Mouse (Mus musculus) midbrain, embryonic 16.5 days (tissue): ENCODE measurements around the gene Abhd17c. TPM values are rescaled to one million over a fixed set of nuclear protein-coding genes. Genes with fewer than 3 reads are reported as not detected.
"Not testable (repeated sequence)": the region's sequence is repeated elsewhere in the genome, so short reads cannot be mapped to it uniquely, and the experiment has no call there.

Source experiments
- ATAC-seq: fragments of 200-750 bp; cut with Nextera tagmentation; 2 replicates; pipeline ENCODE4 v1.8.0; 2017; ENCODE audit warnings: moderate TSS enrichment
- H3K27ac ChIP-seq: fragments of 300-500 bp; sonication (generic); 2 replicates; pipeline ENCODE4 v1.5.1; 2014; ENCODE audit warnings: mild to moderate bottlenecking, low read length, mixed read lengths
- H3K27me3 ChIP-seq: fragments of 300-500 bp; sonication (generic); 2 replicates; pipeline ENCODE4 v1.6.1; 2014; ENCODE audit warnings: low read depth, low read length, mixed read lengths; ENCODE audit not compliant: control insufficient read depth, insufficient read depth
- H3K36me3 ChIP-seq: fragments of 300-500 bp; sonication (generic); 2 replicates; pipeline ENCODE4 v1.6.1; 2014; ENCODE audit warnings: mild to moderate bottlenecking, low read length, moderate library complexity, mixed read lengths; ENCODE audit not compliant: control insufficient read depth, insufficient read depth
- H3K4me1 ChIP-seq: fragments of 300-500 bp; sonication (generic); 2 replicates; pipeline ENCODE4 v1.6.1; 2014; ENCODE audit warnings: mild to moderate bottlenecking, low read length, mixed read lengths; ENCODE audit not compliant: control insufficient read depth, insufficient read depth
- H3K4me2 ChIP-seq: fragments of 300-500 bp; sonication (generic); 2 replicates; pipeline ENCODE4 v1.6.1; 2014; ENCODE audit warnings: mild to moderate bottlenecking, low read length, mixed read lengths
- H3K4me3 ChIP-seq: fragments of 300-500 bp; sonication (generic); 2 replicates; pipeline ENCODE4 v1.5.1; 2014; ENCODE audit warnings: low read depth, mild to moderate bottlenecking, low read length, moderate library complexity, mixed read lengths
- H3K9ac ChIP-seq: fragments of 300-500 bp; sonication (generic); 2 replicates; pipeline ENCODE4 v1.6.1; 2014; ENCODE audit warnings: low read depth, low read length, mixed read lengths
- H3K9me3 ChIP-seq: fragments of 300-500 bp; sonication (generic); replicated peaks from 2 replicates; pipeline ENCODE4 v1.6.1; 2014; ENCODE audit warnings: mild to moderate bottlenecking, low read length, mixed read lengths; ENCODE audit not compliant: control insufficient read depth, poor library complexity, severe bottlenecking
- WGBS: fragments of 180-500 bp; shearing (Covaris S2); extraction: QIAGEN DNeasy Blood & Tissue Kit; methylation state at CpG from one replicate; pipeline ENCODE4 v1.1.7; 2014; 5-methylcytosine and 5-hydroxymethylcytosine counted together
- polyA plus RNA-seq: library from polyadenylated mRNA; unstranded; fragments of >200 nt; fragmentation: Nextera tagmentation; extraction: Ambion mirVana; gene quantifications from 2 replicates; pipeline ENCODE4 v1.2.1, GENCODE M21; 2015

Abhd17c gene
- polyA plus RNA-seq = 18.7 and 26.9 TPM in 2 replicates

DNA sequence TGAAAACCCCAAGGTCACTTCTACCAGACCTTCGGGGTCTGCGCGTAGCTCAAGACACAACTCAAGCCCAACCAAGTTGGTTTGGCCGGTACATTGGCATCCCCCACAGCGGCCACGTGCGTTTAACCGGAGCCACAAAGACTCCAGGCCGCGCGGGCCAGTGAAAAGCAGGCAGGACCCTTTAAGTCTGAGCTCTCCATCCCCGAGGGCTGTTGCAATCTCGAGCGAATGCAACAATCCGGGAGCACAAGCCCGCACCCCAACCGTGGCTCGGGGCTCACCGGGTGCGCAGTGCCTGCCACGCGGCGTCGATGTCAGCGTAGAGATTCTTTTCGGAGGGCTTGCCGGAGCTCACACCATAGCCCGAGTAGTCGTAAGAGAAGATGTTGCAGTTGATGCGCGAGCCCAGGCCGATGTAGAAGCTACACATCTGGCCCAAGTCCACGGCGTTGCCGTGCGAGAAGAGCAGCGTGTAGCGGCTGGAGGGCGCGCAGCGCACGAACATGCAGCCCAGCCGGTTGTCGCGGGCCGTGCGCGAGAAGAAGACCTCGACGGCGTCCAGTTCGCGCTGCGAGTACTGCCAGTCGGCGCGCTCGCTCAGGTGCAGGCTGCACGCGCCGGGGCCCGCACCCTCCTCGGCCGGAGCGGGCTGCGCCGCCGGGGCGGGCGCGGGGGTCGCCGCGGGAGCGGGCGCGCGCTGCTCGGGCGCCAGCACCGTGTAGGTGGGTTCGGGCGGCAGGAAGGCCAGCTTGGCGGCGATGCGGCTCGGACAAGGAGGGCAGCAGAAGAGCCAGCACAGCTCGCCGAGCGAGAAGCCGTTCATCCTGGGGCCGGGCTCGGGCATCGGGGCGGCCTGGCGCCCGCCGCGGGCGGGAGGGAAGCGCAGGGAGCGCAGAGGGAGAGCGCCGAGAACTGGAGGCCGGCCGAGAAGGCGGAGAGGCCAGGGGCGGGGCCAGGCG is at the start of gene Abhd17c:
Abhd17c (minus strand) TSS at position 893 of the 959 bp plus-strand sequence.
- no peaks in the 10 kb centered on the region for H3K27me3 ChIP-seq
- peak within 1 kb of the TSS; percentile 94 for H3K9ac ChIP-seq
- WGBS = under 1% methylated on average over 109 of the region's 109 CpGs
- H3K4me1 ChIP-seq = peaks cover 27% of the 10 kb centered on the region
- H3K9me3 ChIP-seq = no peaks in the 10 kb centered on the region; the same call in 1 of the 2 replicates
- H3K36me3 ChIP-seq = no peaks in the 10 kb centered on the region
- peak within 1 kb of the TSS; percentile 96 for H3K27ac ChIP-seq
- peak within 1 kb of the TSS; percentile 99 for H3K4me2 ChIP-seq
- peak within 1 kb of the TSS; percentile 95 for H3K4me3 ChIP-seq
- ATAC-seq = peak; percentile 78

DNA sequence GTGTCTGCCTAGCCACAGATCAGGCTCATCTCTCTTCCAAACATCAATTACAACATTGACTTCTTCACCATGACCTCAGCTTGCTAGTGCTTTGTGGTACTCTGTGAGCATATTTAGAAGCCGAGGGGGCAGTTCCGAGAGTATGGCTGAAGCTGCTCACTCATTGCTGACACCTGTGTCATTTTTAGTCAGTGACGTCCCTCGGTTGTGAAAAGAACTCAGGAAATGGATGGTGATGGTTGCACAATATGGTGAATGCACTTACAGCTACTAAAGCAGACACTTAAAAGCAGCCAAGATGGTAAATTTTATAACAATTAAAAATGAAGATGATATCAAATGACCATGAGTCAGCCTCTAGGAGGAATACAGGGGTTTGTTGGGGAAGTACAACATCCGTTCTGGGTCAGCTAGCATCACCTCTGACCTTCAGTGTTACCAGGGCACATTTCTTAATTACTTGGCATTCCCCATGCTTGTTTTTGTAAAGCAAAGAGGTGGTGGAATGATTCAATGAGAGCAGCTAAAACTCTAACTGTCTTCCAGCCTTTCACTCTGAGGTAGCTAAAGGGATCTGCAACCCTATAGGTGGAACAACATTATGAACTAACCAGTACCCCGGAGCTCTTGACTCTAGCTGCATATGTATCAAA is 45.6 kb upstream of the Abhd17c start:
- H3K27me3 ChIP-seq = no peaks in the 10 kb centered on the region
- H3K4me2 ChIP-seq = no peak overlapping the region
- no peaks in the 10 kb centered on the region for H3K9me3 ChIP-seq
- no peak overlapping the region for H3K4me3 ChIP-seq
- ATAC-seq = no peak
- no peak overlapping the region for H3K27ac ChIP-seq
- no peaks in the 10 kb centered on the region for H3K4me1 ChIP-seq
- H3K9ac ChIP-seq = no peak overlapping the region
- no peaks in the 10 kb centered on the region for H3K36me3 ChIP-seq
- 85% methylated on average over 6 of the region's 6 CpGs for WGBS

DNA sequence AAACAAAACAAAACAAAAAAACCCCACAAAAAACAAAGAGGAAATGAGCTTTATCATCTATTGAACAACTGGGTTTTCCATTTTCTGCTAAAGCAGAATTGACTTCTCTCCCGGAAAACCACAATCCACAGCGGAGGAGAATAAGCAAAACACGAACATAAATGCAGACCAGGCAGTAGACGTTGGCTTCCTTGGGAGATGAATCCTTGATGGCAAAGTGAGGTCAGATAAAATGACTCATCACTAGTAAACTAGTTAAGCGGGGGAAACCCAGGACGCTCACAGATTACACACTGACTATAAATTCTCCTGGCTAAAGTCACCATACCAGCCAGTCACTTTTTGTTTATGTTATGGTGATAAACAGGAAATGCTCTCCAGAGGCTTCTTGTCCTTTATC is 44.5 kb upstream of the Abhd17c start:
- no peak overlapping the region for H3K4me3 ChIP-seq
- no peaks in the 10 kb centered on the region for H3K36me3 ChIP-seq
- no peaks in the 10 kb centered on the region for H3K4me1 ChIP-seq
- no peaks in the 10 kb centered on the region for H3K9me3 ChIP-seq
- H3K27me3 ChIP-seq = no peaks in the 10 kb centered on the region
- H3K9ac ChIP-seq = no peak overlapping the region
- H3K27ac ChIP-seq = no peak overlapping the region
- no peak for ATAC-seq
- 89% methylated on average over 6 of the region's 6 CpGs for WGBS
- H3K4me2 ChIP-seq = no peak overlapping the region

DNA sequence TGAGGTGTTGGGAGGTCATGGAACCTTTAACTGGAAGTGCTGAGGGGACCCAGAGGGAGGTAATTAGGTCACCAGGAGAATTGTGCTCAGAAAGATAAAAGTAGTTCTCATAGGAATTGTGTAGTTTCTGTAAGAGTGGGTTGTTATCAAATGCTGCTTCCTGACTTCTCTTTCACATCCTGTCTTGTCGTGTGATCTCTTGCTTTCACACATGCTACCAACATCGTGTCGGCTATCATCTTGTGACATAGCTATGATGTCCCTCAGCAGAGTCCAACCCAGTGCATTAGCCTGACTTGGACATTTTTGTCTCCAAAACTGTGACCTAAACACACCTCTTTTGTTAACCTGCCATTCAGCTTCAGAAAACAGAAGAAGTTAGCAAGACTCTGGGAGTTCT is 40.6 kb upstream of the Abhd17c start:
- no peak overlapping the region for H3K9ac ChIP-seq
- no peak overlapping the region for H3K4me2 ChIP-seq
- H3K4me1 ChIP-seq = no peaks in the 10 kb centered on the region
- H3K4me3 ChIP-seq = no peak overlapping the region
- H3K36me3 ChIP-seq = no peaks in the 10 kb centered on the region
- no peaks in the 10 kb centered on the region for H3K9me3 ChIP-seq
- ATAC-seq = no peak
- no peak overlapping the region for H3K27ac ChIP-seq
- H3K27me3 ChIP-seq = no peaks in the 10 kb centered on the region
- 94% methylated on average over 3 of the region's 3 CpGs for WGBS

DNA sequence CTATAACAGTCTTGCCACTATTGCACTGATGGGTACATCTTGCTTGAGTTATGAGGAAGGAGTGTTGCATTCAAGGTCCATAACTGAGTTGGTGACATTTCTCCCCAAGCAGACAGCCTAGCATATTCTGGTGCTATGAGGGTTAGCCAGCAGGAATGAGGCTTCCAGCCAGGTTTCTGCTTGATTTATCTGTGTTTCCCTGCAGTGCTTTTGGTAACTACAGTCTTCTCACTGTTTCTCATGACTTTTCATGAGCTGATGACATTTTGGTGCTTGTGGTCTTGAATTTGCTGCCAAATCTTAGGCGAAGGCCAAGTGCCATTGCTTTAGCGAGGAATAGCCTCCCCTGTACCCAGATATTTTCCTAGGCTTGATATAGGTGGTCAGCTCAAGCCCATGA is 39.8 kb upstream of the Abhd17c start:
- Histone ChIP-seq H3K27ac (no peak overlapping the region), H3K27me3 (no peaks in the 10 kb centered on the region), H3K4me3 (no peak overlapping the region), H3K4me2 (no peak overlapping the region), H3K4me1 (no peaks in the 10 kb centered on the region), H3K9ac (no peak overlapping the region), H3K36me3 (no peaks in the 10 kb centered on the region), H3K9me3 (no peaks in the 10 kb centered on the region)
- 87% methylated on average over 2 of the region's 2 CpGs for WGBS
- no peak for ATAC-seq

DNA sequence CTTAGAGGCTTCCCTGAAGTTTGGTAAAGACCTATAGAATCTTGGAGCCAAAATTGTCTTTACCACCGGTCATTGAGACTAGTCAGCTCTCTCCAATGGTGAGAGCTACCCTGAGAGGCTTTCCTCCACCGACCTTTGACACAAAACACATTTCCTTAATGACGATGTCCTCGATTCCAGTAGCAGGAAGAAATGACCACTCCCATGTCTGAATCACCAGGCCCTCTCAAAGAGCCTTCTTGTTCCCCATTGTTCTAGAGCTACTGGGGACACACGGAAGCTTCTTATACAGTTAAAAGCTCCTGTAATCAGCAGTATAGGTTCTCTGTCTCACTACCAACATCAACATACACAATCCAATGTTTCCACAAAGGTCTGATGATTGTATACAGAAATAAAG is 36.5 kb upstream of the Abhd17c start:
- H3K9me3 ChIP-seq = no peaks in the 10 kb centered on the region
- no peaks in the 10 kb centered on the region for H3K27me3 ChIP-seq
- no peak overlapping the region for H3K9ac ChIP-seq
- H3K36me3 ChIP-seq = no peaks in the 10 kb centered on the region
- no peak for ATAC-seq
- H3K4me2 ChIP-seq = no peak overlapping the region
- WGBS = 83% methylated on average over 5 of the region's 5 CpGs
- H3K4me3 ChIP-seq = no peak overlapping the region
- H3K4me1 ChIP-seq = no peaks in the 10 kb centered on the region
- H3K27ac ChIP-seq = no peak overlapping the region

DNA sequence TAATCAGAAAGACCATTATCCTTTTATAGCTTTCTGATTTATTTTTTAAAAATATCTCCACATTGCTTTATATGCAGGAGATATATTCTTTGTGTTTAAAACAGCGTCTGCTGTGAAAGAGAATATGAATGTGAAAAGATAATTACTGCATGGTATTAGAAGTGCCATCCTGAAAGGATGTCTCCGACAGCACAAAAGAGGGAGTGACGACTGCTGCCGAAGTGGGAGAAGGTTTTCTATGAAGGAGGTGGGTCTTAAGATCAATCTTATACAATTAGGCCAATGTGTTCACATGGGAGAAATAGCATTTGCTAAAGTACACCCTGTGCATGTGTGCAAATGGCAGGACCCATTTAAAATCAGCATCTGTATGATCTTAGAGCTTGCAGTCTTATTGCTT is 33.5 kb upstream of the Abhd17c start:
- Histone ChIP-seq H3K4me2 (no peak overlapping the region), H3K27me3 (no peaks in the 10 kb centered on the region), H3K27ac (no peak overlapping the region), H3K4me3 (no peak overlapping the region), H3K9me3 (no peaks in the 10 kb centered on the region), H3K4me1 (no peaks in the 10 kb centered on the region), H3K9ac (no peak overlapping the region), H3K36me3 (no peaks in the 10 kb centered on the region)
- ATAC-seq = no peak
- 68% methylated on average over 4 of the region's 4 CpGs for WGBS

DNA sequence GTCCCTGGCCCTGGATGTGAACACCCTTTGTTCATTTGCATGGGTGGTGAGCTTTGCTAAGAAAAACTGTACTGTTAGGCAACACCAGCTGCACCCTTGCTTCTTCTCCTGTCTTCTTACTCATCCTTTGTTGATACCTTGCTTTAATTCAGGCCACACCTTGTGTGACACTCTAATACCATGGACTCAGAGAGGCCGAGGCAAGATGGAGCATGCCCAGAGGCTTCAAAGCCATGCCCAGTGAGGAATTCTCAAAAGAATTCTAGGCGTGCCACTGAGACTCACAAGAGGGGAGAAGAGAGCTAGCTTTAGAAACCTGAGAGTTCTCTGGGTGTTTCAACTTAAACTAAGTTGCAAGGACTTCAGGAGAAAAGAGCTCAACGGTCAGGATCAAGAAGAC is 33.0 kb upstream of the Abhd17c start:
- Histone ChIP-seq H3K4me2 (no peak overlapping the region), H3K4me1 (no peaks in the 10 kb centered on the region), H3K4me3 (no peak overlapping the region), H3K36me3 (no peaks in the 10 kb centered on the region), H3K9me3 (no peaks in the 10 kb centered on the region), H3K27ac (no peak overlapping the region), H3K9ac (no peak overlapping the region), H3K27me3 (no peaks in the 10 kb centered on the region)
- no peak for ATAC-seq
- WGBS = 84% methylated on average over 3 of the region's 3 CpGs

DNA sequence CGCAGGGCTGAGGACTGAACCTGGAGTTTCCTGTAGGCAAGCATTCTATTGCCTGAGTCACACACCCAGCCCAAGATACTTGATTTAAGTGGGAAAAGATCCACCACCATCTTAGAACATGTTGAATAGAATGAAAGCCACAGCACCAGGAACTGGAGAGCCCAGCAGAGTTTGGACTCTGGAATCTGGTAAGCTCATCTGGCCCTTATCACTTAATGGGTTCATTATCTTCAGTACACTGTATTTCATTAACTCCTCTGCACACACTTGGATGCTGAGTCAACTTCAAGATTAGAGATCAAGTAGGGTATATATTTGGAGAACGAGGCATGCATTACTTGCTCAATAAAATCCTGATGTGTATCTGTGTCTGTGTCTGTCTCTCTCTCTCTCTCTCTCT is 27.1 kb upstream of the Abhd17c start:
- not testable (repeated sequence) for H3K27ac ChIP-seq, H3K9me3 ChIP-seq, H3K4me3 ChIP-seq, H3K36me3 ChIP-seq, H3K9ac ChIP-seq, H3K4me2 ChIP-seq, H3K4me1 ChIP-seq, ATAC-seq, H3K27me3 ChIP-seq
- 97% methylated on average over 2 of the region's 2 CpGs for WGBS
